Mouse (Mus musculus) c-Kit-positive CD71-positive TER-119-positive erythroid progenitor cells, embryonic 14.5 days (primary cell): Measurements from ENCODE around the gene Hirip3.

Experiments
- DNase-seq: peaks from one replicate; pipeline ENCODE4 v3.0.0-alpha.2; 2013; ENCODE audit warnings: low spot score

Gene Hirip3

DNA sequence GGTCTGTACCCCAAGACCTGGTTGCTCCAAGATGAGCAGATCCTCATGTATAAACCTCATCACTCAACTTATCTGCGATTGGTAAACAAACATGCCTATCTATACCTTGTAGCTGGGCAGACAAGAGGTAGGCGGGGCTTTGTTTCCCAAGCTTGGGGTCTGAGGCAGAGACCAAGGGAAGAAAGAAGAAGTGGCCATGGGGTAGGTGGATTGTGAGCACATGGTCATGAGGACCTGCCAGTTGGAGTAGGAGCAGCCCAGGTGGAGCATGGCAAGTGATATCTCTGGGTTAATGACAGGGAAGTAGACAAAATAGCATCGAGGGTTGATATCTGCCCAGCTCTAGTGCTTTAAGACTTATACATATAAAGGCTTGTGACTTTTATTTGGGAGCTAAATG, 53.1 kb downstream of the Hirip3 start:
- no peak for DNase-seq
